Mouse (Mus musculus): Measurements from ENCODE around the gene Prss44. TPM values are rescaled to one million over a fixed set of nuclear protein-coding genes. Genes with fewer than 3 reads are reported as not detected.
"Not testable (repeated sequence)": the region's sequence is repeated elsewhere in the genome, so short reads cannot be mapped to it uniquely, and the experiment has no call there.

Prss44 gene
- total and polyA plus RNA-seq, 2 experiments from 2014 or later, result not detected

DNA sequence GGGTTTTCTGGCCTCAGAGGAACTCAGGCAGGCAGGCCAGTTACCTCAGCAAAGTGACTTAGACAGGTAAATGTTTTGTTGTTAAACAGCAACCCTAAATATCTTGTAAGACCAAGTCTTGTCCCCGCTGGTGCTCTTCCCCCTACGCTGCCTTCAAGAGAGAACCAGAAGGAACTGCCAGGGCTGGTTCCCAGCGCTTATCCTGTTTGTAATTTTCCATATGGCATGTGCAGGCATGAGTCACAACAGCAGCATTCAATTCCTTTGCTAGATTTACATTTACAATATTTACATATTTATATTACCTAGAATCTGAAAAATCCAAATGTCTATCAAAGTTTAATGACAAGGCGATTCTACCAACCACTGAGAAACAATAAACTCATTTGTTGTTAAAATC lies 3.7 kb upstream of the Prss44 start:
- H3K27me3 ChIP-seq (ENCODE audit: control insufficient read depth, insufficient read depth, low read length), result no peaks in the 10 kb centered on the region
- no peak for TF ChIP-seq EP300 (IDR thresholded peaks at IDR 0.05; ENCODE audit: low read depth)
- H3K36me3 ChIP-seq (replicated peaks; ENCODE audit: control insufficient read depth, insufficient read depth, low read length), result no peaks in the 10 kb centered on the region
- ATAC-seq (ENCODE audit: insufficient read depth, low read depth), result no peak
- H3K4me1 ChIP-seq (ENCODE audit: control insufficient read depth, insufficient read depth), result no peaks in the 10 kb centered on the region
- no peaks in the 10 kb centered on the region for H3K9me3 ChIP-seq (replicated peaks; ENCODE audit: control insufficient read depth, low read length)
- no peak overlapping the region for H3K27ac ChIP-seq (ENCODE audit: low read depth)
- no peak for DNase-seq (ENCODE audit: low spot score)
- no peak overlapping the region for H3K4me3 ChIP-seq (ENCODE audit: low read depth, low read length)
- 77% methylated on average over 4 of the region's 4 CpGs for WGBS
- H3K4me2 ChIP-seq (ENCODE audit: low read depth, low read length), result no peak overlapping the region
- H3K9ac ChIP-seq (replicated peaks; ENCODE audit: low read depth, low read length), result no peak overlapping the region

DNA sequence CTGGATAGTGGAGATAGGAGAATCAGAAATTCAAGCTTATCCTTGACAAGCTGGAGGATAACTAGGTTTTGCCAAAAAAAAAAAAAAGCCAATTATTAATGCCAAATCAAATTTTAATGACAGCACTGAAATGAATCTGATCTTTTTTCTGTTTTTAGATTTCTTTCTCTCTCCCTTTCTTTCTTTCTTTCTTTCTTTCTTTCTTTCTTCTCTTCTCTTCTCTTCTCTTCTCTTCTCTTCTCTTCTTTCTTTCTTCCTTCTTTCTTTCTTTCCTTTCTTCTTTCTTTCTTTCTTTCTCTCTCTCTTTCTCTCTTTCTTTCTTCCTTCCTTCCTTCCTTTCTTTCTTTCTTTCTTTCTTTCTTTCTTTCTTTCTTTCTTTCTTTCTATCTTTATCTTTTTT lies 6.8 kb downstream of the Prss44 start:
- not testable (repeated sequence) for H3K4me1 ChIP-seq (ENCODE audit: control insufficient read depth, insufficient read depth); H3K27me3 ChIP-seq (ENCODE audit: control insufficient read depth, insufficient read depth, low read length); H3K27ac ChIP-seq (ENCODE audit: low read depth); DNase-seq (ENCODE audit: low spot score); H3K9me3 ChIP-seq (replicated peaks; ENCODE audit: control insufficient read depth, low read length); H3K9ac ChIP-seq (replicated peaks; ENCODE audit: low read depth, low read length); H3K4me2 ChIP-seq (ENCODE audit: low read depth, low read length); H3K36me3 ChIP-seq (replicated peaks; ENCODE audit: control insufficient read depth, insufficient read depth, low read length); ATAC-seq (ENCODE audit: insufficient read depth, low read depth); H3K4me3 ChIP-seq (ENCODE audit: low read depth, low read length)

DNA sequence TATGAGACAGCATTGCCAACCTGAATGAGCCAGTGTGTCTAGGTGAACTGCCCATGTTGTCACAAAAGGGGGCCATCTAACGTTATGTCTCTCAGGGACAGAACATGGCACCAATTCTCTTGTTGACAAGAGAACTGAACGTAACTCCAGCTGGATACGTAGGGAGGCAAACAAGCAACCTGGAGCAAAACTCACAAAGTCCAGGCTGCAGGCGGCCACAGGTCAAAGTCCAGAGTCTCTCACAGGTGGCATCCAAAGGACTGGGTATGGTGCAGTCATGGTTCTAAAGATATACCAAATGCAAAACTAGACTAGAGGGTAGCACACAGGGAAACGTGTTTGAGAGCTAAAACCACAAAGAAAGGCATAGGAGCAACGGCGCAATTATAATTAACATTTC lies 7.6 kb downstream of the Prss44 start:
- DNase-seq (ENCODE audit: low spot score) (no peak), ATAC-seq (ENCODE audit: insufficient read depth, low read depth) (no peak)
- Histone ChIP-seq H3K27ac (ENCODE audit: low read depth) (no peak overlapping the region), H3K9ac (replicated peaks; ENCODE audit: low read depth, low read length) (no peak overlapping the region), H3K4me3 (ENCODE audit: low read depth, low read length) (no peak overlapping the region), H3K36me3 (replicated peaks; ENCODE audit: control insufficient read depth, insufficient read depth, low read length) (no peaks in the 10 kb centered on the region), H3K4me2 (ENCODE audit: low read depth, low read length) (no peak overlapping the region), H3K27me3 (ENCODE audit: control insufficient read depth, insufficient read depth, low read length) (no peaks in the 10 kb centered on the region), H3K4me1 (ENCODE audit: control insufficient read depth, insufficient read depth) (no peaks in the 10 kb centered on the region), H3K9me3 (replicated peaks; ENCODE audit: control insufficient read depth, low read length) (no peaks in the 10 kb centered on the region)
- 78% methylated on average over 7 of the region's 7 CpGs for WGBS
- no peak for TF ChIP-seq CTCF (IDR thresholded peaks at IDR 0.05; ENCODE audit: low read depth)
- no peak for TF ChIP-seq EP300 (IDR thresholded peaks at IDR 0.05; ENCODE audit: low read depth)

DNA sequence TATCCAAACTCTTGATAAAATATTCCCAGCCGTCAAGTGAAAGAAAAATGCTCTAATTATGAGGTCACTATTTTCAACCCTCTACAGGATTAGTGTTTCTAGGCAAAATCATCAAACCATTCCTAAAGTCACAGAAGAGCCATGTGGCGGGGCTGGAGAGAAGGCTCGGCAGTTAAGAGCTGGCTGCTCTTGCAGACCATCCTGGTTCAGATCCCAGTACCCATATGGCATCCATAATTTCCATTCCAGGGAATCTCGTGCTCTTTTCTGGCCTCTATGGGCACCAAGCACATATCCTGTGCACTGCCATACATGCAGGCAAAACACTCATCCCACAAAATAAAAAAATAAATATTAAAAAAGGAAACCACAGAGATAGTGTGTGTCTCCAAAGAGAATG lies 11.6 kb downstream of the Prss44 start:
- TF ChIP-seq CTCF (IDR thresholded peaks at IDR 0.05; ENCODE audit: low read depth), result no peak
- no peak for TF ChIP-seq EP300 (IDR thresholded peaks at IDR 0.05; ENCODE audit: low read depth)
- Histone ChIP-seq H3K9me3 (replicated peaks; ENCODE audit: control insufficient read depth, low read length) (no peaks in the 10 kb centered on the region), H3K4me1 (ENCODE audit: control insufficient read depth, insufficient read depth) (no peaks in the 10 kb centered on the region), H3K9ac (replicated peaks; ENCODE audit: low read depth, low read length) (no peak overlapping the region), H3K4me2 (ENCODE audit: low read depth, low read length) (no peak overlapping the region), H3K4me3 (ENCODE audit: low read depth, low read length) (no peak overlapping the region), H3K27me3 (ENCODE audit: control insufficient read depth, insufficient read depth, low read length) (no peaks in the 10 kb centered on the region), H3K27ac (ENCODE audit: low read depth) (0 out of 2 replicates have a peak overlapping the region, but pooled peaks have one; percentile 25), H3K36me3 (replicated peaks; ENCODE audit: control insufficient read depth, insufficient read depth, low read length) (no peaks in the 10 kb centered on the region)
- ATAC-seq (ENCODE audit: insufficient read depth, low read depth), result no peak
- 63% methylated on average over 4 of the region's 4 CpGs for WGBS
- no peak for DNase-seq (ENCODE audit: low spot score)

DNA sequence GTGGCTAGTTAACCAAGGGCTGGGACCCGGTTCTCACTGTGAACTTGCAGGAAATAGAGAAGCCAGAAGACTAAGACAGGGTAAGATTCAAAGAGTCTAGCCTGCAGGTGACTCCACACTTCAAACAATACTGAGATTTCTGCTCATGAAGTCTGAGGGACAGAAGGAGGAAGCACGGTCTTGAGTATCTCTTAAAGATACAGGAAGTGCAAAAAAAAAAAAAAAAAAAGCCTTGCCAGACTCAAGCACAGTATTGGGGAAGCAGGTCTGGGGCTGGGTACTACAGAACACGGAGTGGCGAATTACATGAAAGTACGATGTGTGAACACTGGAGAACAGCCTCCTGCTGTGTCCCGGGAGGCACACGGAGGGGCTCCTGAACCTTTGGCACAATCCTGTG lies 12.0 kb downstream of the Prss44 start:
- Histone ChIP-seq H3K4me3 (ENCODE audit: low read depth, low read length) (no peak overlapping the region), H3K27me3 (ENCODE audit: control insufficient read depth, insufficient read depth, low read length) (no peaks in the 10 kb centered on the region), H3K4me2 (ENCODE audit: low read depth, low read length) (peak overlapping the region; percentile 21; the same call in 1 of the 2 replicates), H3K27ac (ENCODE audit: low read depth) (peak overlapping the region; percentile 25; the same call in 1 of the 2 replicates), H3K36me3 (replicated peaks; ENCODE audit: control insufficient read depth, insufficient read depth, low read length) (no peaks in the 10 kb centered on the region), H3K9me3 (replicated peaks; ENCODE audit: control insufficient read depth, low read length) (no peaks in the 10 kb centered on the region), H3K4me1 (ENCODE audit: control insufficient read depth, insufficient read depth) (no peaks in the 10 kb centered on the region), H3K9ac (replicated peaks; ENCODE audit: low read depth, low read length) (no peak overlapping the region)
- DNase-seq (ENCODE audit: low spot score) (no peak), ATAC-seq (ENCODE audit: insufficient read depth, low read depth) (no peak)
- TF ChIP-seq EP300 (IDR thresholded peaks at IDR 0.05; ENCODE audit: low read depth) (no peak), CTCF (IDR thresholded peaks at IDR 0.05; ENCODE audit: low read depth) (no peak)
- 54% methylated on average over 7 of the region's 7 CpGs for WGBS

DNA sequence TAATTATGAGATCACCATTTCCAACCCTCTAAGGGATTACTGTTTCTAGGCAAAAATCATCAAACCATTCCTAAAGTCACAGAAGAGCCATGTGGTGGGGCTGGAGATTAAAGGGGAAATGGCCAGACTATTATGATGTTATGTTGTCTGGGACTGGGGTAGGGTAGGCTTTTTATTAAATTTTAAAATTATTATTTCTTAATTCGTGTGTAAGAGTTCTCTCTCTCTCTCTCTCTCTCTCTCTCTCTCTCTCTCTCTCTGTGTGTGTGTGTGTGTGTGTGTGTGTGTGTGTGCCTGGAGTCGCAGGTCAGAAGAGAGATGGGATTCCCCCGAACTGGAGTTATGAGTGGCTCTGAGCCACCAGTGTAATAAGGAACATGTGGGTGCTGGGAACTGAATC lies 12.6 kb downstream of the Prss44 start, which contains the start of gene Prss43:
TSS of gene Prss43 (plus strand) at position 301 of the 400 bp plus-strand sequence.
- TF ChIP-seq EP300 (IDR thresholded peaks at IDR 0.05; ENCODE audit: low read depth), result no peak
- Histone ChIP-seq H3K27ac (ENCODE audit: low read depth) (peak within 1 kb of the TSS; percentile 25; the same call in 1 of the 2 replicates), H3K9me3 (replicated peaks; ENCODE audit: control insufficient read depth, low read length) (no peaks in the 10 kb centered on the region), H3K4me1 (ENCODE audit: control insufficient read depth, insufficient read depth) (no peaks in the 10 kb centered on the region), H3K36me3 (replicated peaks; ENCODE audit: control insufficient read depth, insufficient read depth, low read length) (no peaks in the 10 kb centered on the region), H3K4me3 (ENCODE audit: low read depth, low read length) (no peak within 1 kb of the TSS), H3K27me3 (ENCODE audit: control insufficient read depth, insufficient read depth, low read length) (no peaks in the 10 kb centered on the region), H3K4me2 (ENCODE audit: low read depth, low read length) (peak within 1 kb of the TSS; percentile 21; the same call in 1 of the 2 replicates), H3K9ac (replicated peaks; ENCODE audit: low read depth, low read length) (no peak within 1 kb of the TSS)
- WGBS, result 74% methylated on average over 3 of the region's 3 CpGs
- ATAC-seq (ENCODE audit: insufficient read depth, low read depth), result no peak; the same call in 1 of the 2 replicates
- DNase-seq (ENCODE audit: low spot score), result peak; percentile 18

Measured in heart, postnatal 0 days (tissue).